Mouse (Mus musculus) olfactory bulb, adult 2 months (tissue): Measurements from ENCODE around the gene Aldh5a1. TPM values are rescaled to one million over a fixed set of nuclear protein-coding genes. Genes with fewer than 3 reads are reported as not detected.

Experiments
- H3K27ac ChIP-seq: fragments of 200-500 bp; 2 replicates; pipeline ENCODE4 v1.5.1; 2012; ENCODE audit warnings: low read depth, low read length; ENCODE audit not compliant: insufficient read depth
- H3K4me1 ChIP-seq: fragments of 200-500 bp; 2 replicates; pipeline ENCODE4 v1.6.1; 2012; ENCODE audit warnings: low read length; ENCODE audit not compliant: control insufficient read depth, insufficient read depth
- H3K4me3 ChIP-seq: fragments of 200-500 bp; 2 replicates; pipeline ENCODE4 v1.5.1; 2012; ENCODE audit warnings: mild to moderate bottlenecking, low read depth, low read length, moderate library complexity; ENCODE audit not compliant: insufficient read depth
- CTCF ChIP-seq: fragments of 200-500 bp; IDR thresholded peaks from 2 replicates; pipeline ENCODE4 v1.5.1; 2012; ENCODE audit warnings: low read depth, mild to moderate bottlenecking, low read length, moderate library complexity; ENCODE audit not compliant: insufficient read depth
- POLR2A ChIP-seq: fragments of 200-500 bp; IDR thresholded peaks from 2 replicates; pipeline ENCODE4 v1.6.1; 2012; ENCODE audit warnings: mild to moderate bottlenecking, low read depth, low read length, moderate library complexity; ENCODE audit not compliant: insufficient read depth
- WGBS: fragments of 180-500 bp; shearing (Covaris S2); methylation state at CpG from one replicate; pipeline ENCODE4 v1.1.7; 2018; 5-methylcytosine and 5-hydroxymethylcytosine counted together
- polyA plus RNA-seq: library from polyadenylated mRNA; stranded (reverse); fragments of >200 nt; gene quantifications from 2 replicates; pipeline ENCODE4 v1.2.4, GENCODE M21; 2012; ENCODE audit warnings: low replicate concordance; ENCODE audit not compliant: missing spikeins, insufficient read depth, insufficient read length

Gene Aldh5a1
- polyA plus RNA-seq, 1 experiment, result not detected

GRCm38 (mm10) chr13:24889554-24889953 is 47.9 kb downstream of the Aldh5a1 start:
- Histone ChIP-seq H3K4me1 (no peaks in the 10 kb centered on the region), H3K4me3 (no peak overlapping the region), H3K27ac (no peak overlapping the region)
- no peak for TF ChIP-seq CTCF
- TF ChIP-seq POLR2A, result no peak
- 50% methylated on average over 1 of the region's 1 CpGs for WGBS

DNA sequence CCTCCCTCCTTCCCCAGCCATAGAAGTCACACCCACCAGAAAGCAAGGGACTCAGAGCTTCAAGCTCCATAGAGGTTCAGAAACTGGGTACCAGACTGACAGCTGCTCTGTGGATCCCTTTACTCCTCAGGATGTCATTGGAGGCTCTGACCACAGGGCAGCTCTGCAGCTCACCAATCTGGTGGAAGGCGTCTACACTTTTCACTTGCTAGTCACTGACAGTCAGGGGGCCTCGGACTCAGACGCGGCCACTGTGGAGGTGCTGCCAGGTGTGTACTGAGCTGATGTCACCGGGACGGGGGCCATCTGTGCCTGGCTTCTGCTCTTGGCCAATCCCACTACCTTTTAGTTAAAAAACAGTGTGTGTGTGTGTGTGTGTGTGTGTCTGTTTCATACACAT is 55.0 kb downstream of the Aldh5a1 start:
- Histone ChIP-seq H3K27ac (no peak overlapping the region), H3K4me1 (no peaks in the 10 kb centered on the region), H3K4me3 (no peak overlapping the region)
- 97% methylated on average over 6 of the region's 6 CpGs for WGBS
- TF ChIP-seq POLR2A (no peak), CTCF (no peak)

DNA sequence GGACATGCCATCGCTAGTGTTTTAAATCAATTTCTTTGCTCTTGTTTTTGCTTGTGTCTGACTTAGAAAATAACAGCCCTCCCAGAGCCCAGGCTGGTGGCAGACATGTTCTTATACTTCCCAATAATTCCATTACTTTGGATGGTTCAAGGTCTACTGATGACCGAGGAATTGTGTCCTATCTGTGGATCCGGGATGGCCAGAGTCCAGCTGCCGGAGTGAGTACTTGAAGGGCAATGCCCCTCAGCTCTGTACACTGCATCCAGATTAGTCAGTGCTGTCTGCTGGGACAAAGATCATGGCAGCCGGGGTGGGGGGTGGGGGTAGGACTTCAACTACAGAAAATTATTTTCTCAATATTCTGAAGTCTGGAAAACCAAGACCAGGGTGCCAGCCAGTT is 56.8 kb downstream of the Aldh5a1 start:
- no peak for TF ChIP-seq CTCF
- Histone ChIP-seq H3K4me1 (no peaks in the 10 kb centered on the region), H3K4me3 (no peak overlapping the region), H3K27ac (no peak overlapping the region)
- WGBS, result 94% methylated on average over 5 of the region's 5 CpGs

GRCm38 (mm10) chr13:24880208-24880607 is 57.3 kb downstream of the Aldh5a1 start:
- WGBS, result 93% methylated on average over 6 of the region's 6 CpGs

DNA sequence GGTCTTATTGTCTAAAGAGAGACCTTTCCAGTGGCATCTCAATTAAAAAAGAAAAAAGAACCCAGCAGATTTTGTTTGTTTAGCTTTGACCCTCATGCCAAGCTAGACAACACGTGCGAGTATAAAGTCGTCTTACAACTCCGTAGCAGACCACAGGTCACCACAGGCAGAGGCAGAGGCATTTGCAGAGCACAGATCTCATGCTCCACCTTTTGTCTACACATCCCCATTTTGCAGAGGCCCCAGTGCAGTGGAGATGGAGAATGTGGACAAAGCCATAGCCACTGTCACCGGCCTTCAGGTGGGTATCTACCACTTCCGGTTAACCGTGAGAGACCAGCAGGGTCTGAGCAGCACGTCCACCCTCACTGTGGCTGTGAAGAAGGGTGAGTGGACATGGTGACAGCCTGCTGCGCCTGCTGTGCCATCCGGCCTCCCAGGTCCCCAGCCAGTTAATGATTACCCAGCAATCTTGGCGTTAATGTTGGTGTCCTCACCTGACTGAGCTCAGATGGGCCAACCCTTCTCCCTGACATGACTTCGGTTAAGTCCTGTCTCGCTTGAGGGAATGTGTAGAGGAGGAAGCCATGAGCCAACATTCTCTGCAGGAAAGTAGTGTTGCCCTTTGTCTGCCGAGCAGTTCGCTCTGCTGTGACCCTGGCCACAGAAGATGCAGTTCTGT is 58.0 kb downstream of the Aldh5a1 start:
- 93% methylated on average over 15 of the region's 15 CpGs for WGBS
- no peaks in the 10 kb centered on the region for H3K4me1 ChIP-seq
- no peak overlapping the region for H3K27ac ChIP-seq
- TF ChIP-seq POLR2A, result no peak
- no peak overlapping the region for H3K4me3 ChIP-seq

More at GRCm38 (mm10) chr13:24880208-24880607, 57.3 kb downstream of the Aldh5a1 start:
- no peak for TF ChIP-seq POLR2A
- no peak for TF ChIP-seq CTCF
- Histone ChIP-seq H3K4me3 (no peak overlapping the region), H3K4me1 (no peaks in the 10 kb centered on the region), H3K27ac (no peak overlapping the region)

DNA sequence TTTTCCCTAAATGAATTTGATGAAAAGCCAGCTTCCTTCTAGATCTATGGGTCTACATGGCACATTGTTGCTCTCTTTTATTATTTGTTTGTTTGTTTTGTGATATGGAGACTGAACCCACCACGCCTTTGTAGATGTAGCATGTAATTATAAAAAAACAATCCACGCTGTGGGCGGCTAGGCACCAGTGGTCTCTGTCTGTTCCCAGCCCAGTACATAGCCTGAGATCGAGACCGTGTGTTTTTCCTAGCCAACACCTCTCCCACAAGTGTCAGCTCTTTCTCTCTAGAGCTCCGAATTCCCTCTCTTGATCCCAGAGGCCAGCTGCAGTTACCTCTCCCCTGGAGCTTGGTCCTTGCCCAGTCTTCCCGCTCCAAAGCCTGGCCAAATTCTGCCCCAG is 69.2 kb downstream of the Aldh5a1 start:
- TF ChIP-seq POLR2A, result no peak
- no peak for TF ChIP-seq CTCF
- H3K27ac ChIP-seq, result no peak overlapping the region
- no peak overlapping the region for H3K4me3 ChIP-seq
- 84% methylated on average over 7 of the region's 7 CpGs for WGBS
- H3K4me1 ChIP-seq, result no peaks in the 10 kb centered on the region

GRCm38 (mm10) chr13:24867789-24868188 is 69.7 kb downstream of the Aldh5a1 start:
- Histone ChIP-seq H3K4me3 (no peak overlapping the region), H3K27ac (no peak overlapping the region), H3K4me1 (no peaks in the 10 kb centered on the region)
- no peak for TF ChIP-seq CTCF
- no peak for TF ChIP-seq POLR2A
- 94% methylated on average over 10 of the region's 10 CpGs for WGBS

DNA sequence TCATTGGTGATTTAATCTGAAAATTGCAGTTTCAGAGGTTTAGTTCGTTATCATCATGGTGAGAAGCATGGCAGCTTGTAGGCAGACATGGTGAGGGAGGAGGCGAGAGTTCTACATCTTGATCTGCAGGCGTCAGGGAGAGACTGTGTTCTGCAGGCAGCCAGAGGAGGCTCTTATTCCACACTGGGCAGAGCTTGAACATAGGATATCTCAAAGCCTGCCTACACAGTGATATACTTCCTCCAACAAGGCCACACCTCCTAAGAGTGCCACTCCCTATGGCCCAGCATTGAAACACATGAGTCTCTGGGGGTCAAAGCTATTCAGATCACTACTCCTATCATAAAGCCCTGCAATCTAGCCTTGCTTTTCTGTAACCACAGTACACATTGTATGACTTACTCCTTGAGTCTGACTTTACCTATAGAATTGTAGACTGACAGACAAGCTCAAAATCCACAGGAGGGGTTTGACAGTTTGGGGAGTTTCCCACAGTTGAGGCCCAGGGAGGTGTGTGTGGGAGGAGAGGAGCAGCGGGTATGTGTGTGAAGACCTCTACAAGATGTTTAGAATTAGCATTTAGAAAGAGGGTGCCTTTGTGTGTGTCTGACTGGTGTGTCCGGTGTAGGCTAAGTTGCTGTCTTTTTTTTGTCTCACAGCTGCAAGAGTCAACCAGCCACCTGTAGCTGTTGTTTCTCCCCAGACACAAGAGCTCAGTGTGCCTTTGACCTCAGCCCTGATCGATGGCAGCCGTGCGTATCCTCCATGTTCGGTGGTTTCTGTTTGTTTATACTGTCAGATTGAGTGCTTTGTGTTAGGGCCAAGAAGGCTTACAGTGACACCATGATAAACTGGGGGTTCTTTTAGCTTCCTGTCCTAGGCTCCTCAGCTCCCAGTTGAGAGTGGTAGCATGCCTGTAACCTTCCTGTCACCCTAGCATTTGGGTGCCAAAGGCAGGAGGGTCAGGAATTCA is 70.7 kb downstream of the Aldh5a1 start:
- TF ChIP-seq CTCF, result no peak
- Histone ChIP-seq H3K27ac (no peak overlapping the region), H3K4me1 (no peaks in the 10 kb centered on the region), H3K4me3 (no peak overlapping the region)
- WGBS, result 72% methylated on average over 9 of the region's 9 CpGs

DNA sequence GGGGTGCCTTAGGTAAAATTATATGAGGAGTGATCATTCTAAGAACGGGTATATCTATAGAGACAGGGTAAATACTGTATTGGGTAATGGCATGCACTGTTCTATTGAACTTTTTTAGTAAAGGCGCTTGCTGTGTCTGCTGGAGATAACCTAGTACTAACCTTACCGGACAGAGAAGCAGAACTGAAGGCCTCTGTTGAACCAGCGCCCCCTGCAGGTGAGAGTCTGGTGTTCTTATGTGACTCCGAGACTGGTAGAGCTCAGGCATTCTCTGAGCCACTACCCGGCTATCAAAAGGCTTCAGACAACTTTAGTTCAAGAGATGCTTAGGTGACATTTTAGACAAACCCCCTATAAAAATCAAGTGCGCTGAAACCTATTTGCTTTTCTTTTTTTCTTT is 74.9 kb downstream of the Aldh5a1 start:
- Histone ChIP-seq H3K4me3 (no peak overlapping the region), H3K4me1 (no peaks in the 10 kb centered on the region), H3K27ac (no peak overlapping the region)
- TF ChIP-seq CTCF (no peak), POLR2A (no peak)
- 66% methylated on average over 7 of the region's 7 CpGs for WGBS
